Mouse (Mus musculus) lung, postnatal 14 days (tissue): Measurements from ENCODE around the gene Adprhl2.

Experiments used
- DNase-seq: peaks from one replicate; pipeline ENCODE4 v3.0.0; 2021

The Adprhl2 gene

DNA sequence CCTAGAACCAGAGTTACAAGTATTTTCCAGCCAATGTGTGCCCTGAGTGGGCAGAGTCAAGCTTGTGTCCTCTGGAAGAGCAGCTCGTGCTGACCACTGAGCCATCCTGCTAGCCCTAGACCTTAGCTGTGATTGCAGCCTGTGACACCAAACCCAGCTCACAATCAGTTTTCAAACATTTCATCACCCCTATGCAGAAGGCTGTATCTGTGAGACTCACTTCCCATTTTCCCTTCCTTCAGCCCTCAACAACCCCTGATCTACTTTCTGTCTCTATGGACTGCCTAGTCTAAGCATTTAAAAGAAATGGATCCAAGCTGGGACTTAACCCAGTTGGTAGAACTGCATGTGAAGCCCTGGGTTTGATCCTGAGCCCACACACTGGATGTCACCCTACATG, 16.1 kb downstream of the Adprhl2 start:
- no peak for DNase-seq

DNA sequence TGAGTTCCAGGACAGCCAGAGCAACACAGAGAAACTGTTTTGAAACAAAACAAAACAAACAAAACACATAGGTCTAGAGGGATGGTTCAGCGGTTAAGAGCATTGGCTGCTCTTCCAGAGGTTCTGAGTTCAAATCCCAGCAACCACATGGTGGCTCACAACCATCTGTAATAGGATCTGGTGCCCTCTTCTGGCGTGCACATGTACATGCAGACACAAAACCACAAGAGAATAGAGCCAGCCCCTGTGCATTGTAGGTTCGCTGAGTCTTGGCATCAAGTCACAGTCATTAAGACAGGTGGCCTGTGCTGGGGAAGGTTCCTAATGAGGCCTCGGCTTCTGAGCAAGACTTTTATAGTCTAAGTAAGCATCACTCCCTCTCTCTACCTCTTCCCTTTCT, 17.6 kb downstream of the Adprhl2 start:
- DNase-seq = no peak

GRCm38 (mm10) chr4:126301584-126302309, 19.8 kb downstream of the Adprhl2 start:
- no peak for DNase-seq

GRCm38 (mm10) chr4:126300916-126301583, 20.5 kb downstream of the Adprhl2 start:
- DNase-seq = no peak

DNA sequence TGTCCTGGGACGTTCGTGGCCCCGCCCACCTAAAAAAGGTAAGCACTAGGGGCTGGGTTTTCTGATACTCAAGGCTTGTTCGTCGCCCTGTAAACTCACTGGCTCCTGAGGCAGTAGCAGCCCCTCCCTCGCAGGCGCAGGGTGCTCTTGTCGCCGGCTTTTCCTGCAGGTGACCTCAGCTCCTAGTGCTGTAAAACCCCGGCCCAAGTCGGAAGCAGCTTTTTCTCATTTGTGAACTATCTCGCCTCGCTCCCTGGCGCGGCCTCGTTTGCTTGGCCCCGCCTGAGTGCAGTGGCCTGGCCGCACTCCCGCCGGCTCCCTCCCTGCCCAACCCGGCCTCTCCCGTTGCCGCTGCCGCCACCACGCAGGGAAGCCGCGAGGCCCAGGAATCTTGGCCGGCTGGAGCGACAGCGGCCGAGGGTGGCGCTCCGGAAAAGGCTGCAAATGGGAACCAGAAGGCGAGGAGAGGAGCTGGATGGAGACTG, 24.8 kb downstream of the Adprhl2 start:
- peak; percentile 77 for DNase-seq

DNA sequence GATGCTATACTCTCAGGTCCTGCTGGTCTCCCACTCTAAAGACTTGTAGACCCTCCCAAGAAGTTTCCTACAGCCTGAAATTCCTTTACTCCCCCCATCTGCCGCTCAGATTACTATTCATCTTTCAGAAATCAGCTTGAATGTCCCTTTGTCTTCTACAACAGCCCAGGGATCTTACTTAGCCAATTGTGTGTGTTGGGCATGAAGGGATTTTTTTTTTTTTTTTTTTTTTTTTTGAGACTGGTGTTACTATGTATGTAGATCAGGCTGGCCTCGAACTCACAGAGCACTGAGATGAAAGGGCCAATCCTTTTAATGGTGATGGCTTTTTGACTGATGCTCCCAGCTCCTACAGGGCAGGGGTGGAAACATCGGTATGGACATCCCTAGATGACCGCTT, 25.6 kb downstream of the Adprhl2 start:
- no peak for DNase-seq

GRCm38 (mm10) chr4:126295152-126295551, 26.4 kb downstream of the Adprhl2 start:
- no peak for DNase-seq

DNA sequence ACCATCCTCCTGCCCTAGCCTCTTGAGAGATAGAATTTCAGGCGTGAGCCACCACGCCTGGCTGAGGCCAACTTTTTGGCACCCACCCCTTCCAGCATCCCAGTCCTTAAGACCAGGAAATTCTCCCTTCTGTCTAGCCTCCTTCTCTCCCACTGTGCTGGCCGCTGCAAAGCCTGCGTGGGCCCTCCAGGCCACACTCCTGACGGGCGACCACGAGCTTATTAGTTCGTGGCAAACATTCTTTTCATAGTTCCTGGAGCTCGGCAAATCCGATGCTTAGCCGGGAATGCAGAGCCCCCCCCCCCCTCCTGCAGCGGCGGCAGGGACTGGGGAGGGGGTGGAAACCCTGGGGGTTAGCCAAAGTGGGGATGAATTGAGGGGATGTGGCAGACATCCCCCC, 30.3 kb downstream of the Adprhl2 start:
- DNase-seq = no peak

DNA sequence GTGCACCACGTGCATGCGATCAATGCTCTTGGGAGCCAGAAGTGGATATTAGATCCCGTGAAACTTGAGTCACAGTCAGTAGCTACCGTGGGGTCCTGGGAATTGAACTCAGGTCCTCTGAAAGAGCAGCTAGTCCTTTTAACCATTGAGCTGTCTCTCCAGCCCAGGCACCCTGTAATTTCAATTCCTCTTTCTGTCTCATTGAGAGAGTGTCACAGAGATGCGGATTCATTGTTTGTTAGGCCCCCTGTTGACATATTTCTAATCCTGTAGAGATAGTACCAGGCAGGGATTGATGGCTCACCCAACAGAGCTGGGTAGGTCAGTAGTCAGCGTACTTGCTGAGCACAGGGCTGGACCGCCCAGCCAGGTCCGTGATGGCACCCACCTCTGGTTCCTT, 31.2 kb downstream of the Adprhl2 start:
- no peak for DNase-seq

GRCm38 (mm10) chr4:126288085-126288666, 33.3 kb downstream of the Adprhl2 start:
- DNase-seq = no peak

DNA sequence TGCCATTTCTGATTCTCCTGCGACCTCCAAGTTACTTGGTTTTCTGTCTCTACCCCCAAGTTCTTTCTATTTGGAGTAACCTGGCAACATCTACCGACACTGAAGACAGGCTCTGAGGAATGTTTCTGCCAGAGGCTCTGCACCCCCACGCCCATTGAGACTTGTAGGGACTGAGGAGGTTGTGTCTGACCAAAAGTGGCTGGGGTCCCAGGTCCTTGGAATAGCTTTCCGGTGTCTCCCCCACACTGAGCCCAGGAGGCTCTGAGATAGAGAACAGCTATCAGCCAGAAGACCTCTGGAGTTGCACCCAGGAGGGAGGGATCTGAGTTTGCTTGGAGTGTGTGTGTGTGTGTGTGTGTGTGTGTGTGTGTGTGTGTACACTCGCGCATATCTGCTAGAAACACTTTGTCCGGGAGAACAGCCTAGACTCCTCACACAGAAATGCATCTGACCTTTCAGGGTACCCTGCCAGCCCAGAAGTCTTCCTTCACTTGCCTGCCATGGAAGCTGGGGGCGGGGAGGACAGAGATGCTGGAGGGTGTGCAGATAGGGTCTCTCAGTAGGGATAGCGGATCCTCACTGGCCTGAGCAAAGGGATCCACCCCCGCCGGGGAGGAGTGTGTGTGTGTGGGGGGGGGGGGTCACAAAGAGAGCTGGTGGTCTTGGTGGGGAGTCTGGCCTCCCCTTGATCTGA, 34.1 kb downstream of the Adprhl2 start:
- no peak for DNase-seq

- DNase-seq = peak; percentile 47
Observed at GRCm38 (mm10) chr4:126286492-126286891, 35.0 kb downstream of the Adprhl2 start, which contains the start of gene Col8a2. Gene Col8a2, plus strand, starts transcription at chr4:126286793.

- no peak for DNase-seq
Observed at GRCm38 (mm10) chr4:126283582-126283981, 37.9 kb downstream of the Adprhl2 start.

- no peak for DNase-seq
Observed at GRCm38 (mm10) chr4:126281706-126282105, 39.8 kb downstream of the Adprhl2 start.

GRCm38 (mm10) chr4:126278961-126279360, 42.5 kb downstream of the Adprhl2 start:
- no peak for DNase-seq

DNA sequence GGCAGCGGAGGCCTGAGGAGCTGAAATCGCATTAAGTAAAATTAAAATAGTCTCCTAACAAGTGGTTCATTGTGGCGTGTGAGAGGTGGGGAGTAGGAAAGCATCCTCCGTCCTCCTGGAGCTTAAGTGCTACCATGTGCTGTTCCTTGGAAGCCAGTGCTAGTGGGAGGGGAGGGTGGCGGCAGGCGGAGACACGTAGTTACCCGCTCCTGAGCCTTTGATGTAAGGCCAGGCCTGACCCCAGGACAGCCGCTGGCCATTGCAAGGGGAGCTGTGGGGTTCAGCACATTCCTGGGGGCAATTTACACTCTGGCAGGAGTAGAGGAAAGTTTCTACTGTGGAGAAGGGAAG, 43.0 kb downstream of the Adprhl2 start:
- no peak for DNase-seq

GRCm38 (mm10) chr4:126277906-126278564, 43.5 kb downstream of the Adprhl2 start:
- peak; percentile 61 for DNase-seq

- peak; percentile 30 for DNase-seq
Observed at GRCm38 (mm10) chr4:126275681-126276131, 45.8 kb downstream of the Adprhl2 start.

GRCm38 (mm10) chr4:126275081-126275480, 46.4 kb downstream of the Adprhl2 start:
- DNase-seq = no peak

- DNase-seq = no peak
Observed at GRCm38 (mm10) chr4:126273753-126274152, 47.8 kb downstream of the Adprhl2 start.

DNA sequence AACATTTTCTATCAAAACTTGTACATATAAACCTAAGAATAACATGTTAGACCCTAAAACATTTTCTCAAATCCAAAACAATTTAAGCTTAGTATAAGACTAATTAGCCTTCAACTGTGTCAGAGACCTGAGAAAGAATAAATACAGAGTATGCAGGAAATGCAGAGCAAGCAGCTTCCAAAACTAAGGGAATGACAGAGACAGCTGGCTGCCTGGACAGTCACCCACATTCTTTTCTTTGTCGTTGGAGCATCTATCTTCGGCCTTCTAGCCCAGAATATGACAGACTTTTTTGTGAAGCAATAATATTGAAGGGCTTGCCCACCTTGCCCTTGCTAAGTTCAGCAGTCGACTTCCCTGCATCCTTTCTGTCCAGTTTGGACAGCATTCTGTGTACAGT, 52.2 kb downstream of the Adprhl2 start:
- DNase-seq = no peak
